Mouse (Mus musculus): ENCODE results near the gene H2-Oa. TPM values are rescaled to one million over a fixed set of nuclear protein-coding genes. Genes with fewer than 3 reads are reported as not detected.
A peak's percentile ranks its signal among the peaks of the same experiment; 100 is the strongest.

Gene H2-Oa
- polyA plus RNA-seq, 1 experiment from 2014 or later, result 0.65 TPM

DNA sequence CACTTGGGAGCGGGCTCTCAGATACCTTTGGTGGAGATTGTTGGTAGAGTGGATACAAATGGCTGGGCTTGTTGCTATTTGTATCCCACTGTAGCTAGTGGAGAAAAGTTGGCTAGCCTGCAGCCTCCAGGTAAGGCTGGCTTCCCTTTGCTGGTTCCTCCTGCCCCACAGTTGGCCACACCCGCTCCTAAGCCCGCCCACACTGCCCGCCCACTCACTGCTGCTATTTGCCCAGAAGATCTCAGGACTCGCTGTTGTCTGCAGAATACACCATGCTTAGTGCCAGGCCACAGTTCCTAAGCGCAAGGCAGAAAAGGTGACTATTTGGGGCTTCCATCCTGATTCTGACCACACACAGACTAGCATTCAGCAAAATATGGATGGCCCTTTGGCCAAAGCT lies 35.3 kb downstream of the H2-Oa start:
- Histone ChIP-seq H3K9ac (no peak overlapping the region), H3K9me3 (no peaks in the 10 kb centered on the region), H3K27ac (no peak overlapping the region), H3K4me2 (replicated peaks) (0 out of 2 replicates have a peak overlapping the region, but pooled peaks have one; percentile 11), H3K27me3 (no peaks in the 10 kb centered on the region), H3K4me1 (peaks cover 53% of the 10 kb centered on the region), H3K4me3 (no peak overlapping the region), H3K36me3 (peaks cover 9% of the 10 kb centered on the region)
- WGBS, result 23% methylated on average over 6 of the region's 6 CpGs
- no peak for ATAC-seq (ENCODE audit: low FRiP score, low read depth)

DNA sequence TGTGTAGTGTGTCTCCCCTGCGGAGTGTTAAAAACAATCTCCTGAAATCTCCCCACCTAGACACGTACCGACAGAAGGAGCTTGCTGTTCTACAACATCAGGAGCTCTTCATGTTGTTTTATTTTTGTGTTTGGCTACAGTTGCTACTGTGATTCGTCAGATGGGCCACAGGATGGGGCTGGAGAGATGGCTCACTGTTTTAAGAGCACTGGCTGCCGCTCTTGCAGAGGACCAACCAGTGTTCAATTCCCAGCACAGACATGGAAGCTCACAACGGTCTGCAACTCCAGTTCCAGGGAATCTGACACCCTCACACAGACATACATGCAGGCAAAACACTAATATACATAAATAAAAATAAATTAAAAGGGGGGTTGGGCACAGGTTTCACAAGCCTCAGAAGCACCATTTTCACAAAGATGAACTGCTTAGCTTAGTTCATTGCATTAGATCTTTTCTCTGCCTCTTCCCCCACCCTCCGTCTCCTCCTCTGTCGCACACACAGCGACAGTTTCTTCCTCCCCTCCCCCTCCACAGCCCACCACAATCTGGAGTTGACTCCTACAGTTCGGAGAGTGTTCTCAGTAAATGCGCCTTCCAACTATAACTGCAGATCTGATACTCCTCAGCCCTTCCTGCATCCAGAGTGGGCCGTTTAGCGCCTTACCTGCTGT lies 36.3 kb downstream of the H2-Oa start:
- 21% methylated on average over 13 of the region's 13 CpGs for WGBS
- Histone ChIP-seq H3K36me3 (peaks cover 9% of the 10 kb centered on the region), H3K9ac (peak overlapping the region; percentile 54), H3K4me1 (peaks cover 53% of the 10 kb centered on the region), H3K27ac (no peak overlapping the region; the same call in 1 of the 2 replicates), H3K9me3 (no peaks in the 10 kb centered on the region), H3K4me3 (peak overlapping the region; percentile 18), H3K27me3 (no peaks in the 10 kb centered on the region), H3K4me2 (replicated peaks) (peak overlapping the region; percentile 52)
- no peak for ATAC-seq (ENCODE audit: low FRiP score, low read depth)

DNA sequence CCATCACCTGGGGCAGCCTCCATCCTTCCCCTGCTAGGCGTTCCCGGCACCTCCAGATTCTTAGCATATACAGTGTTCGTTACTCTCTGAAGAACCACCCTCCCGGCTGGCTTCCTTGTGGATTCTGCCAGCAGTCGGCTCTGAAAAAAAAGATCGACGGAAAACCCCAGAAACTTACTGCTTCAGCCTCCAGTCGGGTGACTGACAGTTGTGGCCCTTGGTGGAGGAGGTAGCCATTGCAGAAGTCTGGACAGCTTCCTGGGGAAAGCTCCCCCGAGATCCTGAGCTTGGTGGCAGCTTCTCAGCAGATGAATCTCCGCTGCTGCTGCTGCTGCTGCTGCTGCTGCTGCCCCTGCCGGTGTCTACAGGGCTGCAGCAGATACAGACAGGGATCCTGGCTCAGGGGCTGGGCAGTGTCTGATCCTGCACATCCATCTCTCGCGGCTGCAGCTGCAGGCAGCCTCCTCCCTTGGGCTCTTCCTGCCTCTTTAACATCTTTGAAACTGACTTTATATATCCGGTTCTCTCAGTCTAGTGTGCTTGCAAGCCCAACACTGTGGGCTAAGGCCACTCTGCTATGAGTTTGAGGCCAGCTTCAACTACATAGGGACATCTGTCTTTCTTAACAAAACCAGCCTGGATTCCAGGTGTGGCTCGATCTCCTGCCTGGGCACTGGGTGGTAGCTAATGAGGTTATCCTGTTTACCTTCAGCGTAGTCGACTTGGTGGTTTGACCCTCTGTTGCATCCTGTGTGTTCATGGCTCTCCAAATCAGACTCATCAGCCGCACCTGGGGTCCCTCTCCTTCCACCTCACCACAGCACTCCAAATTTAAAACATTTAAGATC lies 37.0 kb downstream of the H2-Oa start:
- ATAC-seq (ENCODE audit: low FRiP score, low read depth), result no peak
- Histone ChIP-seq H3K9me3 (no peaks in the 10 kb centered on the region), H3K36me3 (peaks cover 9% of the 10 kb centered on the region), H3K27ac (no peak overlapping the region; the same call in 1 of the 2 replicates), H3K4me2 (replicated peaks) (peak overlapping the region; percentile 52), H3K4me1 (peaks cover 45% of the 10 kb centered on the region), H3K27me3 (no peaks in the 10 kb centered on the region), H3K4me3 (peak overlapping the region; percentile 18), H3K9ac (peak overlapping the region; percentile 54)
- 15% methylated on average over 18 of the region's 18 CpGs for WGBS

DNA sequence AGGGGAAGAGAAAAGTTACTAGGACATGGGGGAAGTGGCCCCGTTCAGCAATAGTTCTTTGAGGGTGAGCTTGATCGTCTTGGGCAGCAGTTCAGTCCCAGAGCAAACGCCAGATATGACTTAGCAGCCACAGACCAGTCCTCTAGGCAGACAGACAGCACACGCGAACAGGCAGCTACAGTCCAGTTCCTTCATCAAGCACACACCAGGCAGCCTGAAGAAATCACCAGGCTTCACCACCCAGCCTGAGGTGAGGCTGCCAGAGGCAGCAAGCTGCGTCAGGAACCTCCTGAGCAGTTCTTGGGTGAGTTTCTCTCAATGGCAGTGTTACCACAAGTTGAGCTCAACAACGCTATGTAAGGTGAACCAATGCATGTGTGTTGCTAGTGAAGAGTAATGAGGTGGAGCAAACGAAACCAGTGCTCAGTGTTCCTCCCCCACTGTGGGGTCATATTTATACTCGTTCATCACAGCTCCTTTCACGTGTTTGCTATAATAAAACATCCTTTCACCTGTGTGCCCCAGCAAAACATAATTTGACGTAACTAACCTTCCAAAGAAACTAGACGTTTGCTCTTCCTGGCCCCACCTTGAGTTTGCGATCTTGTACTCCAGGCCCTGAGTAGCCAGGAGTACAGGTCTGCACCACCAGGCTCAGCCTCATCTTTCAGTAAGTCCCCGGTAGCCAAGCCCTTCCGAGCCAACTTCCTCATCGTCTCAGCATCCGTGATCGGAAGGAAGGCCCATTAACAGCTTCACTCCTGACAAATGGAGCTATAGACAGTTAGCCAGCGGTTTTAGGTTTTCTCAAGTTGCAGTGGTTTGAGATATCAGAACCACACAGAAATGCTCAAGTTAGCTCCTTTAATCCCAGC lies 38.2 kb downstream of the H2-Oa start:
- H3K27ac ChIP-seq, result no peak overlapping the region
- WGBS, result 74% methylated on average over 19 of the region's 19 CpGs
- no peak overlapping the region for H3K4me2 ChIP-seq (replicated peaks)
- no peak for ATAC-seq (ENCODE audit: low FRiP score, low read depth)
- H3K4me3 ChIP-seq, result no peak overlapping the region
- H3K9ac ChIP-seq, result no peak overlapping the region
- peaks cover 9% of the 10 kb centered on the region for H3K36me3 ChIP-seq
- H3K4me1 ChIP-seq, result peaks cover 36% of the 10 kb centered on the region
- H3K9me3 ChIP-seq, result no peaks in the 10 kb centered on the region
- H3K27me3 ChIP-seq, result no peaks in the 10 kb centered on the region

DNA sequence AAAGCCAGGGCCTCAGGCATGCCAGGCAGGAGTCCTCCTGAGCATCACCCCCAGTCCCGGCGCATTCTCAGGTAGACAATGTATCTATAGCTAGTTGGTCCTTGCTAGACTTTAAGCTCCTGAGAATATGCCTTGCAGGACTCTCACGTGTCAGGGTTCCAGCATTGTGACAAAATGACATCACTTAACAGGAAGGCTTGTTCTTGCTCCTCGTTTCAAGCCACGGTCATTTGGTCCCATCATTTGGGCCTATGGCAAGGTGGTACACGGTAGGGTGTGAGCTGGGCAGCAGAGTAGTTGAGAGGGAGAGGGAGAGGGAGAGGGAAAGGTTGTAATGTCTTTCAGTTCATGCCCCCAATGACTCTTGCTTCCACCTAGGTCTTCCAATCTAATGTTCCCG lies 39.8 kb downstream of the H2-Oa start:
- Histone ChIP-seq H3K4me1 (peaks cover 33% of the 10 kb centered on the region), H3K36me3 (no peaks in the 10 kb centered on the region), H3K27me3 (peaks cover 7% of the 10 kb centered on the region; the same call in 1 of the 2 replicates), H3K9me3 (no peaks in the 10 kb centered on the region), H3K4me3 (no peak overlapping the region), H3K4me2 (replicated peaks) (no peak overlapping the region), H3K9ac (no peak overlapping the region), H3K27ac (no peak overlapping the region)
- ATAC-seq (ENCODE audit: low FRiP score, low read depth), result no peak
- 81% methylated on average over 7 of the region's 7 CpGs for WGBS

DNA sequence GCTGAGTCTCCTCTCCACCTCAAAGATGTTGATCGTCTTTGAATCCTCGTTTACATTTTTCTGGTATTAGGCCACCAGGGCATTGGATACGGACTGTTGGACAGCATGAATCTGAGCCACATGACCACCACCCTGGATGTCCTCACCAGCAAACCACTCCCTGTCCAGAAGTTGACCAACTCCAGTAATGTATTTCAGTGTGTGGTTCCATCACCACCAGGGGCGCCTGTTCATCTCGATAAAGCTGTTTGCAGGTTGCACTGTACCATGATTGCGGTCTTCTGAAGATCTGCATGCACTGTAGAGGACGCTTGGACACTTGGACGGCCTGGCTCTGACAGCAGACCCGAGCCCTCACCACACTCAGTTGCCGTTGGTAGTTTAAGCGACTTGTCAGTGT lies 41.1 kb downstream of the H2-Oa start:
- H3K4me2 ChIP-seq (replicated peaks), result no peak overlapping the region
- H3K27me3 ChIP-seq, result peaks cover 19% of the 10 kb centered on the region
- H3K9me3 ChIP-seq, result no peaks in the 10 kb centered on the region
- no peak overlapping the region for H3K4me3 ChIP-seq
- H3K36me3 ChIP-seq, result no peaks in the 10 kb centered on the region
- WGBS, result 82% methylated on average over 11 of the region's 11 CpGs
- H3K27ac ChIP-seq, result no peak overlapping the region
- no peak for ATAC-seq (ENCODE audit: low FRiP score, low read depth)
- no peak overlapping the region for H3K9ac ChIP-seq
- peaks cover 19% of the 10 kb centered on the region for H3K4me1 ChIP-seq

DNA sequence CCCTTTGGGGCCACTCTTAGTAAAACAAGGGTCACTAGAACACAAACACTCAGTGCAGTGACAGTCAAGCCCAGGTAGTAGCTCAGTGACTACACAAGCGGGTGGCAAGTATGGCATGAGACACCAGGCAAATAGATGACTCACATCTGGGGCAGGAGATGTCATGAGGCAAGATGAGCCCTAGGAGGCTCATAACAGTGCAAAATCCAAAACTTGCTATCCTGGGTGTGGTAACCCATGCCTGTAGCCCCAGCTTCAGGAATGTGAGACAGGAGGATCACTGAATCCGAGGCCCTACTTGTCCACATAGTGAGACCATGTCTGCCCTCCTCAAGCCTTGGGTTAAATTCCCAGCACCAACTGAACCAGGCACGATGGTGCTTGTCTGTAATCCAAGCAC lies 42.3 kb downstream of the H2-Oa start:
- Histone ChIP-seq H3K27me3 (peaks cover 31% of the 10 kb centered on the region), H3K4me1 (peaks cover 15% of the 10 kb centered on the region), H3K4me2 (replicated peaks) (no peak overlapping the region), H3K9me3 (no peaks in the 10 kb centered on the region), H3K36me3 (no peaks in the 10 kb centered on the region), H3K27ac (no peak overlapping the region), H3K9ac (no peak overlapping the region), H3K4me3 (no peak overlapping the region)
- ATAC-seq (ENCODE audit: low FRiP score, low read depth), result no peak
- WGBS, result 89% methylated on average over 3 of the region's 3 CpGs

DNA sequence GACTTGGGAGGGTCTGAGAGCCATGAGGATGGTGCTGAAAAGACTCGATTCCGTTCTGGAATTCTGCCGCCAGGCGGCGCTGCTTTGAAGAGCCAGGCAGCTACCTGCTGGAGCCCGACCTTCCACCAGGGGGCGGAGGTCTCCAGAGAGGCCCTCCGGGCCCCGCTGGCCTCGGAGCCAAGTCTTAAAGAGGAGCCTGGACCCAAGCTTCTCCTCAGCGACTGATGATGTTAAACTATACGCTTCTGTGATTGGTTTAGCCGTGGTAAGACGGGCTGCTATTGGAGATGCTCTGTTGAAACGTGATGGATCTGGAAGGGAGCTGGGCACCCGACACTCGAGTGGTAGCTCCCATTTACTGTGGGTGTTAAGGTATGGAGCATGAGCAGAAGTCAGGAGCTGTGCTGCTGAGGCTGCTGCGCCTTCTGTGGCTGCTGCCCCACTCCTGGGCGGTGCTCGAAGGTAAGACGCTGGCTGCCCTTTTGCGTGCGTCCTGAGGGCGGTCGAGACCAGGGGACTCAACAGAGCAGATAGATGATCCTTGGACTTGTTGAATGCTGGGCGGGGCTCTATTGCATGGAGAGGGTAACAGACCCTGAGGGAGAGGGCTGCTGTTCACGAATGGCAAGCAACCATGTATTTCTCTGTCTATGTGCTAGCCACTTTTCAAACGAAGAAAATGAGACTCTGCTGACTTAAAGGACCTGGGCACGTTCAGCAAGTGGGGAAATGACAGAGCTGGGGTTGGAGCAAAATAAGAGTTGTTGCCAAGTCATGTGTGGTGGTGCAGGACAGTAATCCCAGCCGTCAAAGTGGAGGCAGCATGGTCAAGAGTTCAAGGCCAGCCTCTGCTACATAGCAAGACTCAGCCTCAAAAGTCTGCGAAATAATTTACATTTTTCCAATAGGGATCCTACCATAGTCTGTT lies 43.4 kb downstream of the H2-Oa start:
- no peaks in the 10 kb centered on the region for H3K9me3 ChIP-seq
- peak overlapping the region; percentile 67 for H3K4me2 ChIP-seq (replicated peaks)
- H3K9ac ChIP-seq, result peak overlapping the region; percentile 32; the same call in 1 of the 2 replicates
- no peaks in the 10 kb centered on the region for H3K36me3 ChIP-seq
- no peak overlapping the region for H3K27ac ChIP-seq
- peak overlapping the region; percentile 40 for H3K4me3 ChIP-seq
- peaks cover 42% of the 10 kb centered on the region for H3K27me3 ChIP-seq
- H3K4me1 ChIP-seq, result peaks cover 18% of the 10 kb centered on the region
- peak; percentile 97 for ATAC-seq (ENCODE audit: low FRiP score, low read depth)
- 6% methylated on average over 31 of the region's 31 CpGs for WGBS

DNA sequence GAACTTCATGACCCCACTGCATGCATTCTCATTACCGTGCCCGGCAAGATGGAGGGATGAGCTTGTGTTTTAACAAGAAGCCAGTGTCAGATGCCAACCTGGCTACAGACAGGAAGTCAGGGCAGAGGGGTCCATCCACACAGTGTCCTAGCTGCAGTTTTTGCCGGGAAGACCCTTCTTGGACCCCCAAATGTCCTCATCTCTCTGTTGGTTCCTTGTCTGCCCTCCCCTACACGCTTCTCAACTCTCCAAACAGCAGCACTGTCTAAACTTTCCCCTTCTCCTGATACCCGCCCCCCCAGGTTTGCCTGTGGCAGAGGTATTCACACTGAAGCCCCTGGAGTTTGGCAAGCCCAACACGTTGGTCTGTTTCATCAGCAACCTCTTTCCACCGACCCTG lies 45.5 kb downstream of the H2-Oa start:
- ATAC-seq (ENCODE audit: low FRiP score, low read depth), result no peak
- Histone ChIP-seq H3K27ac (no peak overlapping the region), H3K27me3 (peaks cover 52% of the 10 kb centered on the region), H3K36me3 (no peaks in the 10 kb centered on the region), H3K4me2 (replicated peaks) (no peak overlapping the region), H3K9ac (no peak overlapping the region), H3K4me1 (peaks cover 20% of the 10 kb centered on the region), H3K4me3 (no peak overlapping the region), H3K9me3 (no peaks in the 10 kb centered on the region)
- WGBS, result 74% methylated on average over 7 of the region's 7 CpGs

DNA sequence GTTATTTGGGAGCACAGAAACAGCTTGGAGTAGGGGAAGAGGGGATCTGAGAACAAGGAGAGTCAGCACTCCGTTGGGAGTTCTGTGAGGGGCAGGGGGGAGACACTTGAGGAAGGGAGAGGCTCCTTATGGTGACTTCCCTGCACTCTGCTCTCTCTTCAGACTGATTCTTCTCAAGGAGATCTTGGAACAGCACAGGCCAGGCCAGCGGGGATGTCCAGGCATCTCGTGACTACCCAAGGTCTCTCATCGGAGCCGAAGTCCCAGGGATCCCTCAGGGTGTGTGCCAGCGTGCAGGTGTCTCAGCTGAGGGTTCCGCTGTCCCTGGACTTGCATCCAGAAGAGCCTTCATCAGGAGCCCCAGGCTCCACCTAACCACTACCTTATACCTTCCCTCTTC lies 46.5 kb downstream of the H2-Oa start:
- WGBS, result 77% methylated on average over 7 of the region's 7 CpGs
- H3K9me3 ChIP-seq, result no peaks in the 10 kb centered on the region
- H3K9ac ChIP-seq, result no peak overlapping the region
- ATAC-seq (ENCODE audit: low FRiP score, low read depth), result no peak
- no peaks in the 10 kb centered on the region for H3K36me3 ChIP-seq
- peaks cover 27% of the 10 kb centered on the region for H3K4me1 ChIP-seq
- no peak overlapping the region for H3K4me3 ChIP-seq
- peaks cover 52% of the 10 kb centered on the region for H3K27me3 ChIP-seq
- H3K4me2 ChIP-seq (replicated peaks), result 0 out of 2 replicates have a peak overlapping the region, but pooled peaks have one; percentile 70
- H3K27ac ChIP-seq, result no peak overlapping the region

DNA sequence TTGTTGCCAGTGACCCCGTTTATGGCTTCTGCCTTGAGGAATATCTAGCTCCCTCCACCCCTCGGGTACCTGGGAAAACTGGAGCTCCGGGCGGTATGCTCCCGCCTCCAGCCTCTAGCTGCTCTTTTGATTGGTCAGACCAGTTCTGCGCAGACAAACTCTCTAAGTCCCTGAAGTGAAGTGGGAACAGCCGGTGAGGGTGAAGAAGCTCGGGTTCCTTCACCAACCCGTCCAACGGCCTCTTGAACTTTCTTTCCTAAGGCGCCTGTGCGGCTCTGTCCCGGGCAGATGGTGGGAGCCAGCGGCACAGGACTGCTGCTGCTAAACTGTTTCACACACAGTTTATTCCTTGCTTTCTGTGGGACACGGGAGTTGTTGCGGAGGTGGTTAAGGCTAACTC lies 47.3 kb downstream of the H2-Oa start:
- Histone ChIP-seq H3K27me3 (peaks cover 52% of the 10 kb centered on the region), H3K4me1 (peaks cover 27% of the 10 kb centered on the region), H3K4me2 (replicated peaks) (peak overlapping the region; percentile 70), H3K9me3 (no peaks in the 10 kb centered on the region), H3K4me3 (peak overlapping the region; percentile 35), H3K27ac (no peak overlapping the region), H3K36me3 (no peaks in the 10 kb centered on the region), H3K9ac (peak overlapping the region; percentile 59; the same call in 1 of the 2 replicates)
- no peak for ATAC-seq (ENCODE audit: low FRiP score, low read depth)
- under 1% methylated on average over 16 of the region's 16 CpGs for WGBS
